Mouse (Mus musculus): ENCODE data around the gene Enc1.

GRCm38 (mm10) chr13:97225130-97225529, 15.8 kb upstream of the Enc1 start:
- TF ChIP-seq CTCF (IDR thresholded peaks at IDR 0.05) (no peak), EP300 (IDR thresholded peaks at IDR 0.05) (no peak)
